Mouse (Mus musculus): ENCODE results near the gene Klrg2.

Gene Klrg2

DNA sequence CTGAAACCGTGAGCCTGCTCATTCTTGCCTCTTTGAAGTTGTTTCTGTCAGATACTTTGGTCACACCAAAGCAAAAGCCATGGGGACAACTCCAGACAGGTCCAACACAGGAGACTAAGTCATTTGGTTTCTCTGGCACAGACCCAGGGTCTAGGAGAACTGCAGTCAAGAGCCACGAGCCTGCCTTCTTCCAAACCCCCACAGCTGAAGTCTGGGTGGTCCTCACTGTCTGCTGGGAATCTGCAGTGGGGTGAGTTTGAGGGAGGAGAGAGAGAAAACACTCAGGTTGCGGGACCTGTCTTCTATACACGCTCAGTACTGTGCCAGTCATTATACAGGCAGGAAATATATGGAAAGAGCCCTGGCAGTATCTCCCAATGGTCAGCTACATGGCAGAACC, 9.6 kb downstream of the Klrg2 start:
- DNase-seq (ENCODE audit: low spot score) = no peak

- no peak for DNase-seq (ENCODE audit: low spot score)
These were observed 10.0 kb downstream of the Klrg2 start for GRCm38 (mm10) chr6:38627081-38627480.

GRCm38 (mm10) chr6:38626086-38626485, 11.0 kb downstream of the Klrg2 start:
- no peak for DNase-seq (ENCODE audit: low spot score)

- DNase-seq (ENCODE audit: low spot score) = no peak
These were observed 12.6 kb downstream of the Klrg2 start for GRCm38 (mm10) chr6:38624439-38624838.

GRCm38 (mm10) chr6:38623457-38623856, 13.6 kb downstream of the Klrg2 start:
- DNase-seq (ENCODE audit: low spot score) = no peak

DNA sequence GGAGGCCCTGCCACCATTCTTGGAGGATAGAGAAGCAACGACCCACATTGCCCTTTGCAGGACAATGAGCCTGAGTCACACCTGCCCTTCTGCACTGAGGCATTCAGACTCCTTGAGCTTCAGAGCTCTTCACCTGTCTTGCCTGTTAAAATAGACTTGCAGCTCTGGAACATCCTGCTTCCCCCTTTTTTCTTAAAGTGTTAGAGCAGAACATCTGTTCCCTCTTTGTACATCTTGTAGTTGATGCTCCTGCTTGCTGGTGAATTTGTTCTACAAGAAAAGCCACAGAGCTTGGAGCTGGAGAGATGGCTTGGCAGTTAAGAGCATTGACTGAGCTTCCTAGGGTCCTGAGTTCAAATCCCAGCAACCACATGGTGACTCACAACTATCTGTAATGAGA, 14.6 kb downstream of the Klrg2 start:
- no peak for DNase-seq (ENCODE audit: low spot score)

DNA sequence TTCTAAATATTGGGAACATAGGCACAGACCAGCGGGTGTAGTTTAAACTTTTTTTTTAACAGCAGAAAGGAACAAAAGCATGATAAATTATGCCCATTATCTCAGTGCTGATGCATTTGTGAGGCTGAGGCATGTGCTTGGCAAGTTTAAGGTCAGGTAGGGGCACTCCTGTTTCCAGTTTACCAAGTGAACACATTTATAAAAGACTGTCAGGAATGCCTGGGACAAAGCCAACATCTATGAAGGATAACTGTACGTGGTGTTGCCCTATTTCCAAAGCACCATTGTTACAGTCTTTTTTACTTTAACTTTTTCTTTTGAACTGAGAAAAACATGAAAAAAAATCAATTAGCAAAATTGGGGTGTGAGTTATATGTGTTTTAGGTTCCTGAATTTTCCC, 27.1 kb downstream of the Klrg2 start:
- no peak for DNase-seq (ENCODE audit: low spot score)

GRCm38 (mm10) chr6:38597481-38597880, 39.6 kb downstream of the Klrg2 start:
- DNase-seq (ENCODE audit: low spot score) = no peak

- no peak for DNase-seq (ENCODE audit: low spot score)
These were observed 55.3 kb downstream of the Klrg2 start for GRCm38 (mm10) chr6:38581711-38582110.

GRCm38 (mm10) chr6:38580112-38580857, 56.8 kb downstream of the Klrg2 start:
- DNase-seq (ENCODE audit: low spot score) = no peak

- no peak for DNase-seq (ENCODE audit: low spot score)
These were observed 60.9 kb downstream of the Klrg2 start for GRCm38 (mm10) chr6:38576096-38576495.

Measured in urinary bladder, postnatal 10 days (tissue).